Mouse (Mus musculus): ENCODE measurements around the gene Slpi.
"Not testable (repeated sequence)": the region's sequence is repeated elsewhere in the genome, so short reads cannot be mapped to it uniquely, and the experiment has no call there.

Gene Slpi

GRCm38 (mm10) chr2:164382971-164383370, 5.9 kb downstream of the Slpi start:
- no peak for DNase-seq (ENCODE audit: extremely low spot score, low read depth, low spot score)

- DNase-seq (ENCODE audit: extremely low spot score, low read depth, low spot score): no peak
These were observed 7.2 kb downstream of the Slpi start for GRCm38 (mm10) chr2:164381726-164382125.

GRCm38 (mm10) chr2:164377478-164378426, 11.1 kb downstream of the Slpi start:
- DNase-seq (ENCODE audit: extremely low spot score, low read depth, low spot score): no peak

GRCm38 (mm10) chr2:164373187-164373586, 15.7 kb downstream of the Slpi start:
- no peak for DNase-seq (ENCODE audit: extremely low spot score, low read depth, low spot score)

GRCm38 (mm10) chr2:164372408-164373053, 16.4 kb downstream of the Slpi start:
- no peak for DNase-seq (ENCODE audit: extremely low spot score, low read depth, low spot score)

DNA sequence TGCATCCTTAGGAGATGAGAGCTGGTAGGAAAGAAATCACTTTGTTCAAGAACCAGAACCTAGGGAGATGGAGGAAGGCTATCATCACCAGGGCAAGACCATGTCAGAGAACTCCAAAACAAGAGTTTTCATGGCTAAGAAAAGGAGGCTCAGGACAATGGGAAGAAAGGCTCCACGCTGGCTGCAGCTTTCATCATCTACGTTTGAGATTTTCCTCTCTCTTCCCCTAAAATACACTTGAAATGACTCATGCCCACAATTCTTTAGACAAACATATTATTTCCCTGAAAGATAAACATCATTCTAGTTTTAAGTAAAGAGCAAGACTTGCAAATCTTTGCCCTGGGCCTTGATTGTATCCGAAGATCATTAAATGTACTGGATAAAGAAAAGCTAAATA, 17.5 kb downstream of the Slpi start:
- DNase-seq (ENCODE audit: extremely low spot score, low read depth, low spot score): no peak

- no peak for DNase-seq (ENCODE audit: extremely low spot score, low read depth, low spot score)
These were observed 20.2 kb downstream of the Slpi start for GRCm38 (mm10) chr2:164368620-164369105.

DNA sequence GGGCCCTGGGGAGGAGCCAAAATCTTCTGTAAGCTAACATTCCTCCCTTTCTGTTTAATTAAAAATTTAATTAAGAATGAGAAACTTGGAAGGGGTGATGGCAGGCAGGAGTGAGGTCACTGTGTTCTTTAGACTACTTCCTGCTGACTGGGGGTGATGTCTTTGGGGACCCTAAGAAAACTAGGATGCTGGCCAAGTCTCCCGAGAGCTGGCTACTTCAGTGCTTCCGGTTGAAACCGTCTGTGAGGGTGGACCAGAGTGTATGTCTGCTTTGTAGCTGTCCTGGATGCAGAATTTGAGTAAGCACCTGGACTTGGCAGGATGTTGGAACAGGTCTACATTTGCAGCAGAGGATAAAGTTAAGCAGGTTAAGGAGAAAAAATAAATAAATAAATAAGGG, 21.9 kb downstream of the Slpi start:
- DNase-seq (ENCODE audit: extremely low spot score, low read depth, low spot score): no peak

DNA sequence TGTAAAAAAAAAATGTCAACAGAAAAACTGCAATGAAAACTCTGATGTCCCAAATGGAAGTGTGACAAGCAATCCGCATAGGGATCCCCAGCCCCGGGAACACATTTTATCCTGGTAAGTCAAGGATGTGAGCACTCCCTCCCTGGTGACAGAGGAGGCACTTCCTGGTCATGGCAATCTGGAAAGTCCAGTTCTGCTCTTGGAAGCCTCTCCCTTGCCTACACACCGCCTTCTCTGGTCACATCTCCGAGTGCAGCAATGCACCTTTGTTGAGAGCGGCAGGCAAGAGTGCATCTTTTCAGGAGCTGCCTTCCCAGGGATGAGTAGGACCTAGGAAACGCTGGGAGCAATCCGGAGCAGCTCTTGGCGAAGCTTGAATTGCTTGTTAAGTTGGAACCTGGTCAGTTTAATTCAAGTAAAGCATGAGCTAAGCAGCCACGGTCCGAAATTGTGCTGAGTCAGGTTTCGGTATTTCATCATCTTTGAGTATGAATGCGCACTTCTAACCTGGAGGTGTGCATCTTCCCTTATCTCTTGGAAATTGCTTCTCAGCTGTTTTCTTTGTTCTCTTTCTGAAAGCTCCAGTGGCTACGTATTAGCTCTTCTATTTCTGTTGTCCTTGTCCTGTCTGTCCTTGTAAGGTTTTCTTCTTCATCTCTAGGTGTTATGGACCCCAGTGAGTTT, 27.8 kb downstream of the Slpi start:
- DNase-seq (ENCODE audit: extremely low spot score, low read depth, low spot score): no peak

DNA sequence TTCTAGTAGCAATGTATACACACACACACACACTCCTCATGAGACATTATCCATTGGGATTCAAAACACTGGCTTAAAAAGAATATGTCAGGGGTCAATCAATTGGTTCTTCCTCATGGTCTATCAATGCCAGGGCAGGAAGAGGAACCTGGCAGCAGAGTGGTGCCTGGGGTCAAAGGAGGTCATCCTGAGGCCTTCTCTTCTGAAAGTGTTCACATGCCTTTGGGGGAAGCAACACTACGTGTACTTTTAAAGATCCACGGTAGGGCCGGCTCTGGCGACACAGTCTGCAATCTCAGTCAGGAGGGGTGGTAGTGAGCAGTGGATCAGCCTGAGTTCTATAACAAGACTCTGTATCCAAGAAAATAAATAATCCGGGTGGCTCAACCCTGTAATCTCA, 29.2 kb downstream of the Slpi start:
- no peak for DNase-seq (ENCODE audit: extremely low spot score, low read depth, low spot score)

DNA sequence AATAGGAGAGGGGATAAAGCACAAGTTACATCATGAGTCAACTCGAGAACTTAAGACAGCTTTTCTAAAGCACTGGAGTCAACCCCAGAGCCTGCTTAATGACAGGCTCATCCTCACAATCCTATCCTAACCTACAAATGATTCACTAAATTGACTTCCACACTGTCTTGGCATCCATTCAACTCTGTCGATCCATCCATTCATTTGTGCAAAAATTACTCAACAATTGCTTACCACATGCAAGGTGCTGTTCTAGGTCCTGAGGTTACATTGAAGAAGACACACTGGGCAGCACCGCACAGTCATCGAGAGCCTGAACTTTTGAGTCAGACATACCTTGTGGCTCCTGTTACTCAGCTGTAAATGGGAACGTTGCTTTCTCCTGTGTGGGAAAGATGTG, 29.9 kb downstream of the Slpi start:
- DNase-seq (ENCODE audit: extremely low spot score, low read depth, low spot score): no peak

DNA sequence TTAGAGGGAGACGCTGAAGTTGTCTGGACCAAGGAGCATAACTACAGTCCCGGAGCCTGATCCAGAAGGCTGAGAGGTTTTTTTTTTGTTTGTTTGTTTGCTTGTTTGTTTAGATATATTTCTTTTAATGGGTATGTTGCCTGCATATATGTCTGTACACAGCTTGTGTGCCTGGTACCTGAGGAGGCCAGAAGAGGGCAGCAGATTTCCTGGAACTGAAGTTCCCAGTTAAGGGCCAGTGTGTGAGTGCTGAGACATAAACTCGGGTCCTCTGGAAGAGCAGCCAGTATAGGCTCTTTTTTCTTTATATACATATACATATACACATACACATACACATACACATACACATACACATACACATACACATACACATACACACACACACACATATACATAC, 30.5 kb downstream of the Slpi start:
- no peak for DNase-seq (ENCODE audit: extremely low spot score, low read depth, low spot score)

- no peak for DNase-seq (ENCODE audit: extremely low spot score, low read depth, low spot score)
These were observed 32.5 kb downstream of the Slpi start for GRCm38 (mm10) chr2:164356177-164356967.

- no peak for DNase-seq (ENCODE audit: extremely low spot score, low read depth, low spot score)
These were observed 35.5 kb downstream of the Slpi start for GRCm38 (mm10) chr2:164353356-164353755.

- DNase-seq (ENCODE audit: extremely low spot score, low read depth, low spot score): no peak
These were observed 36.2 kb downstream of the Slpi start for GRCm38 (mm10) chr2:164352697-164353096.

- DNase-seq (ENCODE audit: extremely low spot score, low read depth, low spot score): peak; percentile 5
These were observed 39.9 kb downstream of the Slpi start for GRCm38 (mm10) chr2:164348980-164349379.

GRCm38 (mm10) chr2:164347697-164348096, 41.2 kb downstream of the Slpi start:
- not testable (repeated sequence) for DNase-seq (ENCODE audit: extremely low spot score, low read depth, low spot score)

DNA sequence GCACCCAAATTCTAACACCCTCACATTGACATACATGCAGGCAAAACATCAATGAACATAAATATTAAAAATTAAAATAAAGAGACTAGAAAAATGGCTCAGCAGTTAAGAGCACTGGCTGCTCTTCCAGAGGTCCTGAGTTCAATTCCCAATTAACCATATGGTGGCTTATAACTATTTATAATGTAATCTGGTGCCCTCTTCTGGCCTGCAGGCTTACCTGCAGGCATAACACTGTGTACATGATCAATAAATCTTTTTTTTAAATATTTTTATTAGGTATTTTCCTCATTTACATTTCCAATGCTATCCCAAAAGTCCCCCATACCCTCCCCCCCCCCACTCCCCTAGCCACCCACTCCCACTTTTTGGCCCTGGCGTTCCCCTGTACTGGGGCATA, 45.2 kb downstream of the Slpi start:
- DNase-seq (ENCODE audit: extremely low spot score, low read depth, low spot score): not testable (repeated sequence)

DNA sequence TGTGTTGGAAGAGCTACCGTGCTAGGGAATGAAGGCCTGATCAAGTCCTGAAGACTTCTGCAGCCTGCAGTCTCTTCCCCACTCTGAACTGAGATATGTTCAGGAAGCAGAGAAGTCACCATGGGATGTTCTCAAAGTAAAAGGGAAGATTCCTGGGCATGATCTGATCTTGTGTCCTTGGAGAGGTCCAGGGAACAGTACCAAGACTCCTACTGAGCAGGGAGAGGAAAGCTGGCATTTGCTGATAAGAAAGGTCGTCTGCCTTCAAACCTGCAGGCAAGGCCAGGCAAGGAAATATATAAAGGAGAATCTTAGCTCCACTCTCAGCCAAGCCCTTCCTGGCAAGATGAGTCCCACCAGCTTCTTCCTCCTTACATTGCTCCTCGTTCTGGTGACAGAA, 56.5 kb downstream of the Slpi start, which contains the start of gene Svs5:
Gene Svs5, plus strand, starts transcription at position 301 of the 400 bp plus-strand sequence.
- not testable (repeated sequence) for DNase-seq (ENCODE audit: extremely low spot score, low read depth, low spot score)

- DNase-seq (ENCODE audit: extremely low spot score, low read depth, low spot score): no peak
These were observed 67.9 kb downstream of the Slpi start for GRCm38 (mm10) chr2:164320983-164321382.

DNA sequence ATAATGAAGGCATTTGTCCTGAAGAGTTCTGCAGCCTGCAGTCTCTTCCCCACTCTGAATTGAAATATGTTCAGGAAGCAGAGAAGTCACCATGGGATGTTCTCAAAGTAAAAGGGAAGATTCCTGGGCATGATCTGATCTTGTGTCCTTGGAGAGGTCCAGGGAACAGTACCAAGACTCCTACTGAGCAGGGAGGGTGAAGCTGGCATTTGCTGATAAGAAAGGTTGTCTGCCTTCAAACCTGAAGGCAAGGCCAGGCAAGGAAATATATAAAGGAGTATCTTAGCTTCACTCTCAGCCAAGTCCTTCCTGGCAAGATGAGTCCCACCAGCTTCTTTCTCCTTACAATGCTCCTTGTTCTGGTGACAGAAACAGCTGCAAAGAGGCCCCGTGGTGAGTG, 72.4 kb downstream of the Slpi start, which contains the start of gene Svs6:
Gene Svs6, plus strand, starts transcription at position 301 of the 400 bp plus-strand sequence.
- DNase-seq (ENCODE audit: extremely low spot score, low read depth, low spot score): not testable (repeated sequence)
